Mouse (Mus musculus) fat pad, adult 2 months (tissue): ENCODE data around the gene Tmem132b.

Experiments
- DNase-seq: peaks from one replicate; pipeline ENCODE4 v3.0.0-alpha.2; 2011; ENCODE audit warnings: low read depth, low spot score; ENCODE audit errors: extremely low read depth

Gene Tmem132b

DNA sequence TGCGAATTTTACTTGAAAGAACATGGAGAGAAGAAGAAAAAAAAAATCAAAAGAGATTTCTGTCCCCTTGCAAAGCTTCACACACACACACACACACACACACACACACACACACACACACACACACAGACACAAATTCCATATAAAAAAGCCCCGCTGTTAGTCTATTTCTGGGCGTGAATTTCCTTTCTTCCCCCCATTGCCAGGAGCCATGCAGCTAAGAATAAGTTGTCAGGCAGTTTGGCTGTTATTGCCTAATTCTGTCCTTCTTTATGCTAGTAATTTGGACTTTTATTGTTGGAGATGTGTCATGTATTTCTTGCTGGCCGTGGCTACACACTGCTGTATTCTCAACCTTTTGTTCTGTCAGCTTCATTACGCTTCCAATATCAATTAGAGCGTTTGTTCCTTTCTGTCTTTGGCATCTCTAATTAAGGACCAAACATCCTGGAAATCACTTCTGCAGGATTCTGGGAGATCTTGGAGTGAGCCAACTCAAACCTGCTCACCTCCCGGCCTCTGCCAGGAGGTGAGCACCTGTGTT lies 225.5 kb downstream of the Tmem132b start:
- no peak for DNase-seq

DNA sequence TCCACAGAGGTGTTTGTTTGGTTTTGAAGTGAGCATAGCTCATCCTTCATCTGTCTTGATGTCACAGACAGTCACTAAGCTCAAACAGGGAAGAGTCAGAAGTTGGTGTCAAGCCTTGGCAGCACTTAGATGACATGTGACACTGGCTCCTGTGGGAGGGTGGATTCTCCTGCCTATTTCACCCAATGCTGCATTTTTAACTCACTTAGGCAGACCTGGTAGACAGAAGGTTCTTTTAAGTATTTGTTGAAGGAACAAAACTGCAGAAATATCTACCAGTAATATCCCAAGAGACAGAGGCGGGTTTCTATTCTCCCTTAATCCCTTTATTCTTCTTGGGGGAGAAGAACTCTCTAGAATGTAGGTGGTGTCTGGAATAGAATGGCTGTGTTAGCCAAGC lies 226.9 kb downstream of the Tmem132b start:
- DNase-seq, result no peak

DNA sequence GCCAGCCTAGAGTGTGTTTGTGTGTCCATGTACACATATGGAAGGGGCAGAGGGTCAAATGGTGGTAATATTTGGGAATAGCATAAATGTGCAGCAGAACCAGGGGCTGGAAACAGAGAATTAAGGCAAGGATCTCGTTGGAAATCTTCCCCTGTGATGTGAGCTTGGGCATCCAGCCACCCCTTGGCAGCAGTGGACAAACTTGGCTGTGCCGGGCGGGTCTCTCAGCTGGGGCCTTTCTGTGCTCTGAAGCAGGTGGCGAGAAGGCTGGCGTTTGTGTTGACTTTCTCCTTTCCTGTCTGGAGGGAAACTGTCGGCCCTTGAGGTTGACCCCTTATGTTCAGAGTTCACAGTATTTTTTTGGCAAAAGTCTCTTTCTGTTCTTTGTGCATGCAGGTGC lies 235.4 kb downstream of the Tmem132b start:
- no peak for DNase-seq

DNA sequence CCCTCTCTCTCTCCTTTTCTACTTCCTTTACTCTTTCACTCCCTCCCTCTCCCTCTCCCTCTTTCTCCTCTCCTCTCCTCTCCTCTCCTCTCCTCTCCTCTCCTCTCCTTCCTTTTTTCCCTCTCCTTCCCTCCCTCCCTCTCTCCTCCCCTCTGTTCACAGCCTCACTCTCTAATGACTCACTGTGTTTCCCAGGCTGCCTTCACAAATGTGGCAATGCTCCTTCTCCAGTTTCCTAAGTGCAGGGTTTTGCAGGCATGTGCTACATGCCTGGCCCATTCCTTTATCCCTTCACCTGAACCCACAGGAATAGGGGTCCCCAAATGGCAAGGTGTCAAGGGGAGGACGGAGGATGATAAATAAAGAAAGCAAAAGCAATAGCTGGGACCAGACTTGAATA lies 236.4 kb downstream of the Tmem132b start:
- DNase-seq, result no peak

DNA sequence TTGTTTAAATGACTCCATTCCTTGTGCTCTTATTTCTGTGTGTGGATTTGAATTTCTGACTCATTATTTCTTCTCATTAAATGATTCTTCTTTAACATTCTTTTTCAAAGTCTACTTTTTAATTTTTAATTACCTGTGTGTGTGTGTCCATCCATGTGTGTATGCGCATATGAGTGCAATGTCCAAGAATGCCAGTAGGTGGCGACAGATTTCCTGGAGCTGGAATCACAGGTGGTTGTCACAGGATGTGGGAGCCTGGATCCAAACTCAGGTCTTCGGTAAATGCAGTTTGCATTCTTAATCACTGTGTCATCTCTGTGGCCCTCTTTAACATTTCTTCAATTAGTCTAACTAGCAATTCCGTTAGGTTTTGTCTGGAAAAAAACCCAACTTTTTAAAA lies 240.7 kb downstream of the Tmem132b start:
- DNase-seq, result no peak

DNA sequence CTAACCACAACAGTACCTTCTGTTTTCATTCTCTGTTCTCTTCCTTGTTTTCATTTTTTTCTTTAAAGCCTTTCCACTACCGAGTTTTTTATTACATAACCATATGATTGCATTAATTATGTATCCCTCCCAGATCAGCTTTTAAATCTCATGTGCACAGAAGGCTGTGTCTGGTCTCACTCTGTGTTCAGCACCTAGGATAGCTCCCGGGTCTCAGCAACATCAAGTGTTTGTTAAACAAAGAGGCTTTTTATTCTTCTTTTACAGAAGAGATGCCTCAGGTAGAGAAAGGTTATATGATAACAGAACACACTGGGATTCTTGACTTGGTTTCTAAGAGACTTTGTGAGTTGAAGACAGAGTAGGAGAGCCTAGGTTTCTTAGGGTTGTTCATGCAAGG lies 241.2 kb downstream of the Tmem132b start:
- no peak for DNase-seq

DNA sequence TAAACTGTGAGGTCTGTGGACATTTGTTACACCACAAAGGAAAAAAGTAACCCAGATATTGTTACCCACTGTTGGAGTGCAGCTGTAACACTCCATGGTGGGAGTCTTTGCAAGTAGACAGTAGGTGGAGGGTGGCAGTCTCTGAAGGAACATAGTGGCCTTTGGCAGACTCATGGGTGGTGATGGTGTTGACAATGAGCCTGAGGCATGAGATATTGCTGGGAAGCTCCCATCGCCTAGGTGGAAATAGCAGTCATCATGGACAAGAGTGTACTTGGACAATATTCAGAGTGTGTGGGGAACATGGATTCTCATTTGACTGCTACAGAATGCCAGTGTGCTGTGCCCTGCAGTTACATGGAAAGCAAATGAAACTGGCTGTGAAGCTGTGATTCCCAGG lies 248.8 kb downstream of the Tmem132b start:
- no peak for DNase-seq

DNA sequence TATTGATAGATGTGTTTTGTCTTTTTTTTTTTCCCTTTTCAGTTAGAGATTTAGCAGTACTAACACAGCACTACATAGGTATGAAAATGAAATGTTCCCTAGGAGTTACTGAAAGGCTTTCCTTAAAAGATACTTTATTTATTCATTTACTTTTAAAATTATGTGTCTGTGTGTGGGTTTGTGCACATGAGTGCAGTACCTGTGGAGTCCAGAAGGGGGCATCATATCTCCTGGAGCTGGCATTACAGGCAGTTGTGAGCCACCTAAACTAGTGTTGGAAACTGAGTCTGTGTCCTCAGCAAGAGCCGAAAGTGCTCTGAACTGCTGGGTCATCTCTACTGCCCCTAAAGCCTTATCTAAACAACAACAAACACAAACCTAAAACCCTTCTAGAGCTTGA lies 261.1 kb downstream of the Tmem132b start:
- DNase-seq, result no peak

DNA sequence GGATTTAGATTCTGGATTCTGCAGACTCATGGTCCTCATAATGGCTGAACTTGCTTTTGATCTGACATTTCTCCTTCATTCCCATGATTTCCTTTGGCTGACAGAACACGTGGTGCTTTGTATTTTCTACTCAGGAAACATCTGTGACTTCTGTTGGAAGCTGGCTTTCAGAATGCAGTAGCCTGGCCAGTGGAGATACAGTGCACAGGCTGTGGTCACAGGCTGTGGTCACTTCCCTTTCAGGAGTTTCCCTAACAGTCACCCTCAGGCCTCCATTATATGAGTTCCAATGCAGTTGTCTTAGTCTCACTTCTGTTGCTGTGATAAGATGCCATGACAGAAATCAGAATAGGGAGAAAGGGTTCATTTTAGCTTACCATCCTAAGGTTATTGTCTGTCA lies 262.7 kb downstream of the Tmem132b start:
- no peak for DNase-seq

DNA sequence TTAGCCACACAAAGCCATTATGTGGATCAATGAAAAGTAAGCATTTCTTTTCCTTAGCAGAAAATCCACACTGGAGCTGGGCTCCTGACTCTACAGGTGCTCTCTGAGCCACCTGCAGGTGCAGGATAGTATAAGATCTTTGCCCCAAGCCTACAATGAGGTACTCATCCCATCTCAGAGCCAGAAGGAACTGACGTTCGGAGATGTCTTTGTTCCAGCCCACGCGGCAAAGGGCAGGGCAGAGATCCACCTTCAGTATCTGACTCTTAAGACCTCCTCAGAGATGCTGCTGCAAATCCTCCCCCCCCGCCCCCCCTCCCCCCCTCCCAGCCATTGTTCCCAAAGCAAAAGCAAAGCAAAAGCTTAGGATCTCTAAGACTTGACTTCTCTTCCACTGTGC lies 268.0 kb downstream of the Tmem132b start:
- DNase-seq, result no peak

DNA sequence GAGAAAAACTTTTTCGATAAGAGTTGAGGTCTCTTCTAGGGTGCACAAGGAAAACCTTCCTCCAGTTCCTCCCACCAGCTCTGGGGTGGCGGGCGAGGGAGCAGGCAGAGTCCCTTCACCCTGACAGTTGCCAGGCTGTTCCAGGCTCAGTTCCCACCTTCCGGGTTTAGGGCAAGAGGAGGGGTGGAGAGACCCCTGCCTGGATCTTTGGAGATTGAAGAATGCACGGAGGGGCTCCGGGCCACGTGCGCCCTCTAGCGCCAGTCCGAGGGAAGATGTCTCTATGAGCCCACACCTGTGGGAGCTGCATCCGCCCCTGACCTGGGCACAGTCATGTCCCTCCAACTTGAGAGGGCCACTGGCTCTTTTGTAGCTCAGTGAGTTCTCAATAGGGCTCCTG lies 268.5 kb downstream of the Tmem132b start:
- no peak for DNase-seq

DNA sequence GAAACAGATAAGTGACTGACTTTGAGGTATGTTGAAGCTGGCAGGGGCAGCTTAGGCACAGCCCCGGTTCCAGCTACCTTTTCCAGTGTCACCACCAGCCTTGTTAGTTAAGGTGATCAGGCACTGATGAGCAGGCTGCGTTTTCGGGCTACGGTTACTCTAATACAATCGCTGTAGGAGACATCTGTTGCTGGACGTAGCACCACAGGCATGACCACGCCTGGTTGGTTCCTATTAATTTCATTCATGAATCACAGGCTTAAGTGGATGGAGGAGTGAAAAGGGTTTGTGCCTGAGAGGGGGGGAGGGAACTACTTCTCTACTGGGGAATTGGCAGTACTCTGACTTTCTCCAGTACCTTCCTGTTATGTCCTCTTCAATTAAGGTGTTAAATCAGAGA lies 271.2 kb downstream of the Tmem132b start:
- DNase-seq, result no peak

DNA sequence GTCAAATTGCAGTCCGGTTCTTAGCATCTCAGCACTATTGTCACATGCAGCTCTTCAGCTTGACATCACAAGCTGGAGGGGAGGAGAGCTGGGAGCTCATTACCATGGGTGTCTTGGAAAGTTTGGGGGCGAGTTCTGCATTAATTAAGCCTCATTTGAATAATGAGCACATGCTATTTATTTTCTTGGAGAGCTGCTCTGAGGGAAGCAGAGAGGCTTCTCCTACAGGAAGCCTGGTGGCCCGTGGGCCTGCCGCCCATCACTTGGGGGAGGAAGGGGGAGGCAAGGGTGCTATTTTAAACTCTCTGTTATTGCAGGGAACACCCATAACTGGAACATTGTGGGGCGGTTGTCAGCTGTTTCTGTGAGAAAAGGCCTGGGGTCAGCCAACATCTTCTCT lies 273.8 kb downstream of the Tmem132b start:
- no peak for DNase-seq

DNA sequence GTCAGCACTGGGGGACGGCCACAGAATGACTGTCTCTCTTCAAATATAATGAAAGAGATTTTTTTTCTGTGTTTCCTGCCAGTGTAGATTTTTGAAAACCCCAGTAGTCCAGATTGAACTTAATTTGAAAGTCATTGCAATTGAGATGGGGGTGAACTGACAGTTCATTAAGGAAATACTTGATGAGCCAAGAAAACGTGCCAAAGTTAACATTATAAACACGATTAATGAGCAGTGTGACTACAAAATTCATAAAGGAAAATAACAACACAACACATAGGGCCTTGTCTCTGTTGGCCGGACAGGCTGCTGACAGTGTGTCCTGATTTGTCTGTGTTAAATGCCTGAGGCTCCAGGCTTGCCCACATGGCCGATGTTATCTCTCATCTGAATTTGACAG lies 276.3 kb downstream of the Tmem132b start:
- no peak for DNase-seq

DNA sequence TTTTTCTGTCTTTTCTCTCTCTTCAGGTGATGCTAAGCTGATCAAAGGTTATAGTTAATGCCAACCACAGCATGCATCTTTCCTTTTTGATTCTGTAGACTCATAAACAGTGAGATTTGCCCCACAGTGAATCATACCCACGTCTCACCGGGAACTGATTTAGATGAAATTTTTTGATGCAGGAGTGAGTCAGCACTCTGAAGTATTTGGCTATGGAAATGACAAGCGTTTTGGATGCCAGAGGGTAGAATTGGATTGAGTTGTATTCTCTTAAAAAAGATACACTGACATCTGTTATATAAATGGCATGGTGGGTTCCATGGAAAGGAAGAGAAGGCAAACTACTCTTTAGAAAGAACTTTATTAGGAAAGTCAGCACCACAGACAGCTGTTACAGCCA lies 297.8 kb downstream of the Tmem132b start:
- no peak for DNase-seq

DNA sequence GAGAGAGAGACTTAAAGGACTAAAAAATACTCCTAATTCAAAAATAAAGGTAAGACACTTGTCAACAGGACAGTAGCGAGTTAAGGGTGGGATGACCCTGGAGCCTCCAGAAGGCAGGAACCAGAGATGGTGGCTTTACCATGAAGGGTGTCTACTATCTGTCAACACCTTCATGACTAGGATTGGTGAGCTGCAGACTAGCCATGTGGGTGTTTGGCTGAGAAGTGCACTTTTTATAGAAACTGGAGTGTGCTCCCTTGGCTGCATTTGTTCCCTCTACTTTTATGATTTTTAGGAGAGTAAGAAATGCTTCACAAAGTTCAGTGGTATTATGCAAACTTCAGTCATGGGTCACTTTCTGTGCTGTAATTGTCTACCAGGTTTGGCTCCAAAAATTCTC lies 304.3 kb downstream of the Tmem132b start:
- no peak for DNase-seq

DNA sequence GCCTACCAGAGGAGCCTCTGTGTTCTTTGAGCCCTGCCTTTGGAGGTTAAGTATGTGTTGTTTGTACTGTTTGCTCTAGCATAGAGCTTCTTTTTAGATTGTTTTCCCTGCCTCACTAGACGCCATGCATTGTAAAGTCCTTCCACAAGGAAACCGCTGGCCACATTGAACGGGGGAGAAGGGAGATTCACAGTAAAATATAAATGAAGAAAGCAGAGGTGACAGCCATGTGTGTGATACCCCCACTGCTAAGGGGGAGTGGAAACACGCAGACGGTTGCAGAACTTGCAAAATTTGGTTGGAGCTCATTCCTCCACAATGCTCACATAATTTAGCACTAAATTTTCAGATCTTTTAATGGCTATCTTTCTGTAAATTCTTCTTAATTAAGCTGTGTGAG lies 305.2 kb downstream of the Tmem132b start:
- DNase-seq, result no peak
